Mouse (Mus musculus) heart, adult 11 months (tissue): ENCODE results near the gene Slc51b.

Experiments
- DNase-seq: peaks from one replicate; pipeline ENCODE4 v3.0.0; 2022

Gene Slc51b

DNA sequence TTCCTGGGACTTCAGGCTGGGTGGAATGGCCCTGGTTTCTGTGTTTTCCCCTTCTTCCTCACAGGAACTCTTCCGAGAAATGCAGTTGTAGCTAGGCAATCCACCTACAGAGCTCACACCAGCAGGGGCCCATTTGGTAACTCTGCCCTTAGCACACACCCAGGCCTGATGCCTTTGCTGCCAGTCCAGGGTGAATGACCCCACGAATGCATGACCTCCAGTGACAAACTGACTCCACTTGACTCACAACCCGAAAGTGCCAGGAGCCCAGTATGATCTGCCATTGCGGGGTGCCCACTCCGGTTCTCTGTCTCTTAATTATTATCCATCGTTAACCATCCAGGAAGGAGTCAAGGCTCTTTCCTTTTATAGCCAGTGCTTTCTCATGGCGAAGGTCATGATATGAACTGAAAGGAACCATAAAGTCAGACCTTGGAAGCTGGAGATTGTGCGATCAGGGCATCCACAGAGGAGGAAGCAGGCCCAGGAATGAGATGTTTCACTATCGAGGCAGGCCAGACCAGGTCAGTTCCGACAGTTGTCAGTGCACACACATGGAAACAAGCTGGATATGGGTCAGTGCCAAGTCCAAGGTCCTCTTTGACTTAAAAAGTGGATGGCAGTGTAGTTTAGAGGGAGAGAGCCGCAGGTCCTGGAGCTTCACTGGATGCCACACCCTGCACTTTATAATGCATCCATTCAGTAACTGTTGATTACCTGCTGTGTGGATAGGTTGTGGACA, at the start of gene Slc51b:
Slc51b (minus strand) TSS at position 196 of the 742 bp plus-strand sequence.
- DNase-seq: no peak

DNA sequence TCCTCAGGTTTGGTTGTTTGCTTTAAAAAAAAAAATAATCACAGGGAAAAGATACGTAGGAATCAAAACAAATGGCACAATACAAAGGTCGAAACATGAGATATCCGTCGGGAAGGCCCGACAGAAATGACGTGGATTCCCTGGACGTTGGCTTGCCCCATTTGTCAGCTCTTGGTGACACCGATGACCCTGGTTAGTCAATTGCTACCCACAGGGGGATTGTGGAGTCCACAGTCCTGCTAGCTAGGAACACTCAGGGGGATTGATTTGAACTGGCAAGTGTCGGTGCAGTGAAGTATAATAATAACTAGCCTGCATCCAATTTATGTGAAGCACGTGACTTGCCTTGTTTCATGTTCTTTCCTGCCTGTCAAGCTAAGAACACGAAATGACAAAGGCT, 44.9 kb upstream of the Slc51b start:
- peak; percentile 76 for DNase-seq

DNA sequence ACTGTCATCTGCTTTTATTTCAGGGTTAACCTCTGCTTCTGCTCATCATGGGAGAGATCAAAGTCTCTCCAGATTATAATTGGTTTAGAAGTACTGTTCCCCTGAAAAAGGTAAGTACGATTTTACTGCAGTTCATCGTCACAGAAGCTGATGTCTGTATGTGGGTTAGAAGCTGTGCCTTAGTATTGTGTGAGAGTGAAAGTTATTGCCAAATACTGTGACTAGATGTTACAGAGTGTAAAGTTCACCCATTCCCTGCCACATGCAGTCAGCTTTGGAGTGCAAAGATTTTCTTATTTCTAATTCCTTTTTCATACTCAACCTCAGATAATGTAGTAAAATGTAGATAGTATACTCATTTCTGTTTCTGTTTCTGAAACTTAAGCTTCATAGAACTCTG, 42.5 kb upstream of the Slc51b start:
- DNase-seq: no peak

DNA sequence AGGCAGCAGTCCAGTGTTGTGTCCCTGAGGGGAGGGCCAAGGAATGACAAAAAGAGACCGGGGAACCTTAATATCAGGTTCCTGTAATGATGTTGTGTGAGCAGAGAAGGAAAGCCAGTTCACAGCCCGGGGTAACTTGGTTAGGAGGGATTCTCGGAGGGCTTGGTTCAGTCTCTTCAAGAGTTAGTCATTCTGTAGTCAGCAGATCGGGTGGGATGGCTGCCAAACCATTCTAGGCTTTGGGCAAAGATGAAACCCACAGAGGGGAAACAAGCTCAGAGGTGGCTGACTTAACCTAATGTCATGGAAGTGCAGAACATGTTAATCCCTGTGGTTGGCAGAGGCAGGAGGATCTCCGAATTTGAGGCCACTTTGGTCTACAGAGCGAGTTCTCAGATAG, 41.4 kb upstream of the Slc51b start:
- DNase-seq: peak; percentile 93

DNA sequence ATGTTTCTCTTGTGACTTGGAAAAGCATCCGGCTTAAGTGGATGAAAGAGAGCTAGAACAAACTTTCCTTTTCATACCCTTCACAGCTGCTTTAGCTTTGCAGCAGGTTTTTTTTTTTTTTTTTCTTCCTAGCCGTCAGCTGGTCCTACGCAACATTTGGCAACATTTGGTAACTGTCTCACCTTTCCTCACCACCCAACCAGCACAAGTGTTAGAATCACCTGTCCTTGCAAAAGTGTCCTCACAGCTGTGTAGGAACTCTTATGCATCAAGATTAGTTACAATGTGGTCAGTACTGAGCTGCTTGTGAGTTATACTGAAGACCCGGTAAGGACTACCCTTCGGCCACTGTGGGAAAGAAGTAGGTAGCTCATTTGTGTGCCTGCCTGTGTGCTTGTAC, 39.8 kb upstream of the Slc51b start:
- DNase-seq: no peak

DNA sequence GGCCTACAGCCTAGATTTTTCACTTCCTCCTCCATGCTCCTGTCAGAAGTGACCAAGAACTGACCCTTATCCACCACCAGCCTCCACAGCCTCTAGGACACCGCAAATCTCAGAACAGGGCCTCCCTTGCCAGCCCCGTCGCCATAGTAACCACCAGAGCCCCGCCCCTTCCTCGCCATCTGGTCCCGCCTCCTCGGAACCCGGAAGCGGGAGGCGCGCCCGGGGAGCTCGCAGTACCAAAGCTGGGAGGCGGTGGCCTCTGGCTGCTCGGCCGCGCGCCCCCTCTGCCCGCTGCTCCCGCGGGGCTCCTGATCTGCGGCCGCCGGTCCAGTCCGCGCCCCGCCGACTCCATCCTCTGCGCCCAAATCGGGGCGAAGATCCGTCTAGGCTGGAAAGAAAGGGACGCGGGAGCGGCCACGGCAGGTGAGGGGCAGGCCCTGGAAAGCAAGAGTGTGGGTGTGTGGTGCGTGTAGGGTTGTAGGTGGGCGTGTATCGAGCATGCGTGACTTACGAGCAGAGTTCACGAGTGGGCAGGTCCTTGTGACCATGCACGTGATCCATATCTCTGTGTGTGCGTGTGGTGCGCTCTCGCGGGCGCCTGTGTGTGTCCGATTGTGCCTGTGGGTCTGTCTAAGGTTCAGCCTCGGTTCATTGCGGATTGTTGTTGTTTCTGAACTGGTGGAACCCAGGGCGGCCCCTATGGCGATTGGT, 38.1 kb upstream of the Slc51b start, which contains the start of gene Spg21:
Spg21 (plus strand) TSS at position 216 of the 711 bp plus-strand sequence.
- peak; percentile 100 for DNase-seq

DNA sequence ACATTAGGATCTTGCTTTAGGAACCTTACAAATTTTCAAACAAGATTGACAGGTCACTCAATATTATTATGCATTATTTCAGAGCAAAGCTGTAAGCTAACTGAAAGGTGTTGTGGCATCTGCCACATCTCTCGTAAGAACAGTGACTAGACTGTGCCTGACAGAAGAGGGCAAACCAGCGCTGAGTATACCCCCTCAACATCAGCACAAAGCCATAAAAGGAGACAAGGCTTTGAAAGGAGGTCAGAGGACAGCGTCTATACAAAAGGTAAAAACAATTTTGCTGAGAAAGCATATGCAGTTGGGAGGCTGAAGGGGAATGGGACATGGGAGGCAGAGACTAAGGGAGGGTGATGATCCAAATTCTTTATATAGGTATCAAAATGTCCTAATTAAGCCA, 37.4 kb upstream of the Slc51b start:
- DNase-seq: no peak

DNA sequence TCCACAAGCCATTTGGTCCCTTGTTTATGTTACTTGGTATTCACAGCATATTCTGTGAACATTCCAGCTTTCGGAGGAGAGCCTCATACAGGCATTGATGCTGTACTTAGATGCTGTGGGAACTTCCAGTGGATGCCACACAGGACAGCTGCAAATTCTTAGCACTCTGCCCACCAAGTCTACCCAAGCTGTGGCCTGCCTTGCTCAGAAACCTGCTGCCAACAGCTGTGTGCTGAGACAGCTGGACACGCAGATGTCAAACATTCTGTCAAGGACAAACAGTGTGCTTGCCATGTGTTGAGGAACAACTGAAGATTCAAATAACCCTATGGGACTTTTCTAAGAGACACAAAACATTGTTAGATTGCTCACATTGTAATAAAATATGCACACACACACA, 36.2 kb upstream of the Slc51b start:
- DNase-seq: peak; percentile 83

DNA sequence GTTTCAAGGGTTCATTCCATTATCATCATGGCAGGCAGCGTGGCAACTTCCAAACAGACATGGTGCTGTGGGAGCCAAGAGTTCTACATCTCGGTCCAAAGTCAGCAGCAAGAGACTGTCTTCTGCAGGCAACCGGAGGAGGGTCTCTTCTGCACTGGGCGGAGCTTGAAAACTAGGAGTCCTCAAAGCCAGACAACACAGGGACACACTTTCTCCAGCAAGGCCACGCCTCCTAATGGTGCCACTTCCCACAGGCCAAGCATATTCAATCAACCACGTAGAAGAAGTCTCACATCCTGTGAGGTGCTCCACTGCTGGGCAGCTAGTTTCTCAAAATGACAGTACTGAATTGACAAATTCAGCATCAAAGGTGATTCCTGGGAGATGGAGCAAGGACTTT, 25.2 kb upstream of the Slc51b start:
- DNase-seq: no peak

DNA sequence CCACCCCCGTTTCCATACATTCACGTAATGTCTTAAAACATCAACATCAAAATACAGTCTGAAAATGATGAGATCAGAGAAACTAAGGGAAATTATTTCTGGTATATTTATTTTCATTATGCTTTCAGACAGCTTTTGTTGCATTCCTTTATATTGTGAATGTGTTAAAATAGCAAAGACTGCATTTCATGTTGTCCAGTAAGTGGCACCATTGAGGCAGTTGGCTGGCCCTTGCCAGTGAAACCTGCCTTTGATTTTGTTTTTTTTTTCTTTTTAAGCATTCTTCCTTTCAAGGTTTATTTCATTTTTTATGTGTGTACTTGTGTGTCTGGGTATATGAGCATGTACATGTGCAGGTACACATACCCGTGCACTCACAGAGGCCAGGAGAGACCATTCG, 21.9 kb upstream of the Slc51b start:
- no peak for DNase-seq

DNA sequence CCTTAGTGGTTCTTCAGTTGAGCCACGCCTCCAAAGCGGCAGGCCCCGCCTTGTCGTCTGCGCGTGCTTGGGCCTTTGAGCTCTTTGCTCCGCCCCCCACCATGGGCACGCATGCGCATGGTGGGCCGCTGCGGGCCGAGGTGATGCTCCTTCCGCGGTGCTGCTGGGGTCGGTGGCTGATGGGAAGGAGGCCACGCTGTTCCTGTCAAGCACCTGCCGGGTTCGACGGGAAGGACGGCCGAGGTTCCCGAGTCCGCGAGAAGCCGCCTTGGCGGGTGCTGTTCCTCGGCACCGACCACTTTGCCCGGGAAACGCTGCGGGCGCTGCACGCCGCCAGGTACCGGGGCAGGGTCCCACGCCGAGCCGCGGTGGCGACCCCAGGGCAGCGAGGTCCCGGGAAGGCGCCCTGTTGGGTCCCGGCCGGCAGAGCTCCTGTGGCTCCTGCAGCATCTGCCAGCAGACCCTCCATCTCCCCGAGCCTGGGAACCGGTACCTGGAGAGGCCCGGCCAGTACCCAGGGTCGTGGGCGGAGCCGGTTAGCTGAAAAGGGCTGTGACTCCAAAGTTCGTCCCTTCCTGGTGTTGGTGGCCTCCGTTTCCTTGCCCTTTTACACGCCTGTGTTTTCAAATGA, 13.0 kb upstream of the Slc51b start, which contains the start of gene Mtfmt:
Mtfmt (plus strand) TSS at position 112 of the 631 bp plus-strand sequence.
- peak; percentile 99 for DNase-seq

DNA sequence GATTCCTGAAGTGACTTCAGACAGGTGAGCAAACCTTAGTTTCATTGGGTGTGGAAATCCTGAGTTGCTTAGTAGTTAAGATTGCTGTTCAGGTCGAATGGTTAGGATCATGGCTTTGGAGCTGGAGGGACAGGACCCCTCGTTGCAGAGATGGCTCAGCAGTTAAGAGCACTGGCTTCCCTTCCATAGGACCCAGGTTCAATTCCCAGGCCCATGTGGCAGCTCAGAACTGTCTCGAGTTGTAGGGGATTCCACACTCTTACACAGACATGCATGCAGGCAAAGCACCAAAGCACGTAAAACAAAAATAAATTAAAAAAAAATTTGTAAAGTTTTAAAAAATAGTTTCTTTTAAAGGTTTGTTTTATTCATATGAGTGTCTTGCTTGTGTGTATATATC, 12.5 kb upstream of the Slc51b start:
- peak; percentile 89 for DNase-seq

DNA sequence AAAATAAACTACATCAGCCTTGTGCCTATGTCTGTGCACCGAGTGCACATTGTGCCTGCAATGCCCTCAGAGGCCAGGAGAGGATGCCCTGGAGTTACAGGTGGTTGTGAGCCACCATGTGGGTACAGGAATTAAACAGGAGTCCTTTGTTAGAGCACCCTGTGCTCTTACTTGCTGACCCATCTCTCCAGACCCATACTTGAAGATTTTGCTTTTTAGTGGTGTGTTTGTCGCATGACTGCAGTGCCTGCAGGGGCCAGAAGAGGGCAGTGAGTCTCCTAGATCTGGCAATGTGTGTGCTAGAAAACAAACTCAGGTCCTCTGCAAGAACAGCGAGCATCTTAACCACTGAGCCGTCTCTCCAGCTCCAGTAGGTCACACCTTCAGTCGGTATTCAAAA, 11.4 kb upstream of the Slc51b start:
- no peak for DNase-seq

DNA sequence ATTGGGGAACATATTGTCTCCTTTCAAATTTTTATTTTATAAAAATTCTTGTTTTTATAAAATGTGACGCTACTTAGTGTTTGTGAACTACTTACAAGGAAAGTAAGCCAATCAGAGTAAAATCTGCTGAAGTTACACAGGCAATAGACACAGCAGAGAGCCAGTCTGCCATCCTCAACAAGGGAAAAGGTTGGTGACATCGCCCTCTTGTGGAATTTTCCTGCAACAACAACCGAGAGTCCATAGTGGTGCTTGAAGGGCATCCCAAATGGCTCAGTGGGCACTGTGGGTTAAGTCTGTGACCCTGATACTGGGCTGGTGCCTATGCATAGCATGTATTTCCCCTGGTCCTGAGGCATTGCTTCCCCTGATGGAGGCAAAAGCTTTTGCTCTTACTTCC, 9.5 kb upstream of the Slc51b start:
- DNase-seq: peak; percentile 96

DNA sequence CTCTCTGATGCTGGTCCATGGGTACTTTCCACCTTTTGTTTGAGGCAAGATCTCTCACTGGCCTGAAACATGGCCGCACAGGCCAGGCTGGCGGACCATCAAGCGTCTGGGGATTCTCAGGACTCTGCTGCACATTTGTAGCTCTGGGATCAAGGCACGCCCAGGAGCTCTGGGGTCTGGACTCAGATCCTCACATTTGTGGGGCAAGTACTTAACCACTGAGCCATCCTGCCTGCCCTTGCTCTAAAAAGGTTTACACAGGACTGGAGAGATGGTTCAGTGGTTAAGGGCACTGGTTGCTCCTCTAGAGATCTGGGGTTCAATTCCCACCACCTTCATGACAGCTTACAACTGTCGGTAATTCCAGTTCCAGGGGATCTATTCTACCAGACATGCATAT, 8.2 kb upstream of the Slc51b start:
- peak; percentile 91 for DNase-seq

DNA sequence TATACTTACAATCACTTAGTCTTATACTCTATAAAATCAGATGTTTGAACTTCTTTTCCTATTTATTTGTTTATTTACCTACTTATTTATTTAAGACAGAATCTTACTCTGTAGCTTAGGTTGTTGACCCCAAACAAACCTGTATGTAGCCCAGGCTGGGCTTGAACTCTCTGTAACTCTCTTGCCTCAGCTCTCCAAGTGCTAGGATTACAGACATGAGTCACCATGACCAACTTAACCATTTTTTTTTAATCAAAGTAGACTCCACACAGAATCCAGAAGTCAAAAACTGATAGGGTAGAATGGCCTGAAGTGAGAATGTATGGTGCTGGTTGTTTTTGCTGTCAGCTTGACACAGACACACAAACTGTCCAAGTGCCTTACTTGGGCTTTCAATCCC, 7.6 kb upstream of the Slc51b start:
- DNase-seq: no peak

DNA sequence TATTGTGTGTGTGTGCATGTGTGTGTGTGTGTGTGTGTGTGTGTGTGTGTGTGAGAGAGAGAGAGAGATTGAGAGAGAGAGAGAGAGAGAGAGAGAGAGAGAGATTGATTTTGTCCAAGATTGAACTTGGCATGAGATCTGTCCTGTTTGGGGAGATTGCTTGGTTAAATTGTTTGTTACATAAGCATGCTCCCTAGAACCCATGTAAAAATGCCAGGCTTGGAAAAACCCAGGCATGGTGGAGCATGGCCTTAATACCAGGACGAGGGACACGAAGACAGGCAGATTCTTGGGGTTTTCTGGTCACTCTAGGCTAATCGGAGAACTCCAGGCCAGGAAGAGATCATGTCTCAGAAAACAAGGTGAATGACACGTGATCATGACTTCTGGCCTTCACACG, 5.2 kb upstream of the Slc51b start:
- DNase-seq: no peak

DNA sequence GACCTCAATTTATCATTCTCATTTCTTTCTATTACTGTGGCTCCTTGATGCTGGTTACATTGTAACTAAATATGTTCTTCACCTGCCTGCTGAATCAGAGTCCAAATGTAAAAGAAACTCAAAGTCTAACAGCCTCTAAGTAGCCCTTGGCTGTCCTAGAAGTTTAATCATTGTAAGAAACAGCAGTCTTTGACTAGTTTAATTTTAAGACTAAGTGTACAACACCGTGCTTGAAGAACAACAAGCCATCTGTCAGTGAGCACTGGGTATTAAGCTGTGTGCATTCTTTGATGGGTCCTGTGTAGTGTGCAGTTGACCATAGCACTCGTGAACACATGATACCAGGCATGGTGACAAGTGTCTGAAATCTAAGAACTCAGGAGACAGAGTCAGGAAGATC, 4.8 kb upstream of the Slc51b start:
- no peak for DNase-seq

DNA sequence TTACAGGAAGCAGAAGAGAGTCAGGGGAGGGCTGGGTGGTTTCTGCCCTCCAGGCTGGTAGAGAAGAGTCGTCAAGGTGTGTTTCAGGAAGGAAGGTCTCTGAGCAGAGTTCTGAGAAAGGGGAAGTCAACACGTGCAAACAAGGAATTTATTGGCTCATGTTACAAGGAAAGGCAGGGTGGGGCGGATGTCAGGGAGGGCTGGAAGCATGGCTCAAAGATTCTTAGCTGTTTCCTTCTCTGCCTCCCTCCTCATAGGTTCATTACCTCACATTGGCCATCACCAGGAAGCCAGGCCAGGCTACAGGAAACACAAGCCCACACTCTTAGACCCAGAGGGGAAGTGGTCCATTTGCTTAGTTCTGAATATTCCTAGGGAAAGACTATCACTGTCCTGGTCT, 1.6 kb upstream of the Slc51b start:
- no peak for DNase-seq

DNA sequence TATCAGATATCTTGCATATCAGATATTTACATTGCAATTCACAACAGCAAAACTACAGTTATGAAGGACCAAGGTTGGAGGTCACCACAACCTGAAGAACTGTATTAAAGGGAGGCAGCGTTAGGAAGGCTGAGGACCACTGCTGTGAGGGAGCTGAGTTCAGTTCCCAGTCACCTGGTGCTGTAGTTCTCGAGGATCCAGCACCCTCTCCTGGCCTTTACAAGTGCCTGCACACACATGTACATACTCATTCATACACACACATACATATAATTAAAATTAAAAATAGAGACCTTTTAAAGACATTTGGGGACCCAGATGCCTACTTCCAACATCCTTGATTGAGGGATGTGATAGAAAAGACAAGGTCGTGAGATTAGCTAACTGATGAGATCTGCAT, 3.1 kb downstream of the Slc51b start:
- DNase-seq: no peak

DNA sequence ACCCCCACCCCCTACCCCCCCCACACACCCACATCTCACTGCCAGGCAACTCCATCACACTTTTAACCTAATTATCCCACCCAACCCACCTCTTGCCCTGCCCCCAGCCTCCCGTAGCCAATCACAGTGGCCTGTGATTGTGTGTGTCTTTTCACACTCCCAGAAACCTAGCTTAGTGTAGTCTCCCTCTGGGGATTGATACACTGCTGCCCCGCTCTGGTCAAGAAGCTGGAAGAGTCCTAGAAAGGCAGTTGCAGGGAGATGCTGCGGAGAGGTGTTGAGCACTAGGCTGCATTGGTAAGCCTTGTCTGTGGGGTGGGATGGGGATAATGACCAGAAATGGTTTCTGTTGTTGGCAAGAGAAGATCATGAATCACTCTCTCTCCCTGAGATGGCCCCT, 5.0 kb downstream of the Slc51b start:
- DNase-seq: no peak

DNA sequence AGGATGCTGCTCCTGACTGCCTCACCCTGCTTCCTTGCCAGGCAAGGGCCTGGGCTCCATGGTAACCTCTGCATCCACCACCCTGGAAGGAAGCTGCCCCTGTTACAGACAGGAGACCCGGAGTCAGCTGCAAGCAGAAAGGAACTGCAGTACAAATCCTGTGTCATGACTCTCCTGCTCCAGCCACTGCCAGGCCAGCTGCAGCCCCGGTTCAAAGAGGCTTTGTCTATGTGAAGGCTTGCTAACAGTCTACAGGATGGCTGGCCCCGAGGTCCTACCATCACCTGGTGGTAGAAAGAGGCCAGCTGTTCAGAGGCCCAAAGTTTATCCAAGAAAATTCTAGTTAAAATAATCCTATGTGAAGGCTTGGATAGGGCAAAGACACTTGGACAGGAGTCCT, 11.4 kb downstream of the Slc51b start:
- DNase-seq: peak; percentile 66

DNA sequence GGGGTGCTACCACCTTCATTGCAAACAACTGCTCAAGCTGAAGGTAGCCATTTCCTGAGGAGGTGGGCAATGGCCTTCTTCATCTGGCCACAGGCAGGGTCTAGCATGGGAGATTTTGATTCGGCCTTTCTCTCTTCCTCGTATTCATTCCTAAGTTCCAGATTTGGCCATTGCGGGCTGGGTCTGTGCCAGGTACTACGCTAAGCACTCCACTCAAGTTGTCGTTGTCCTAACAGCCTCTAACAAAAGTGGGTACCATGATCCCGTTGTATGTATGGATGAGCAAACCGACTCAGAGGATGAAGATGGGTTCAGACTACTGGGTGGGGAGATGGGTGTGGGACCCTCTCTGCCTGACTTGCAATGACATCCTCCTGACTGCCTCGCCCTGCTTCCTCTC, 12.4 kb downstream of the Slc51b start:
- DNase-seq: no peak

DNA sequence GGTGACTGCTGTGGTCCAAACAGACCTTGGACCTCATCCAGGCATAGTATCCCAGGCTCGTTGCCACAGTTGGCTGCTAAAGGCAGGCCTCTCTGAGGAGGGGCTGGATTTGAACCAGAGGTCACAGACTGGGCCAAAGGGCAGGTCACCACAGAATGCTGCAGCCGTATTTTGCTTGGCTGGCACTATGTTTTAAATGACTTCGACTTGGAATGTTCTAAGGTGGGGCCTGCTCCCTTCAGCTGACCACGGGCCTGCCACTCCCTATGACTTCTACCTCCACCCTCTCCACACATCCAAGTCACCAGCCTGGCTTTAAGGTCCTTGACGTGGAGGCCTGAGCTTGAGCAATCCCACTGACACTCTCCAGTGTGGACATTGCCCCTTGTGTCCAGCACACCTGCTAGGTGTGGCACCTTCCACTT, 13.9 kb downstream of the Slc51b start:
- peak; percentile 96 for DNase-seq
